Comparison of ENCODE assay signal across 9 mouse cellular contexts in genomic region chr16:18677746-18678679, GRCm38 (mm10). TPM values are rescaled to one million over a fixed set of nuclear protein-coding genes. Genes with fewer than 3 reads are reported as not detected.
A peak's percentile ranks its signal among the peaks of the same experiment; 100 is the strongest.
DNase-seq lines count a peak whose midpoint lies in the region; TF ChIP-seq lines count a peak whose summit lies in the region.
"Had no signal": no experiment of that assay in that cellular context is flagged by ENCODE, and none has a peak within 500 bp of the region (broad histone marks: within the 10 kb centered on the region; RNA-seq: fewer than 3 reads in every experiment).

No protein-coding gene starts in this region.

- H3K9me3 ChIP-seq in ES-Bruce4 (replicated peaks; ENCODE audit: control insufficient read depth, insufficient read depth, low read length, poor library complexity, severe bottlenecking), result no peaks in the 10 kb centered on the region
- H3K9me3 ChIP-seq: hindbrain, embryonic 15.5 days had no signal

- TF ChIP-seq EP300 in ES-Bruce4 (IDR thresholded peaks at IDR 0.05; ENCODE audit: insufficient read depth, low read depth, low read length), result no peak

- no peak overlapping the region for H3K27ac ChIP-seq in ES-Bruce4 (ENCODE audit: insufficient read depth, low read length)
- H3K27ac ChIP-seq: hindbrain, embryonic 15.5 days had no signal

- H3K9ac ChIP-seq in ES-Bruce4 (ENCODE audit: low read depth, poor library complexity, severe bottlenecking), result no peak overlapping the region
- H3K9ac ChIP-seq: hindbrain, embryonic 15.5 days had no signal

- peak; percentile 79 for DNase-seq in 3T3-L1 (ENCODE audit: low read depth, low spot score)
- DNase-seq in c-Kit-positive CD71-positive TER-119-positive erythroid progenitor cells, embryonic 14.5 days (ENCODE audit: low spot score), result peak; percentile 47
- DNase-seq in frontal cortex, postnatal 36 days (ENCODE audit: low spot score in 2 of 2), result peak; percentile 40 to 68
- peak; percentile 66 to 83 for DNase-seq in kidney, postnatal 25 days
- DNase-seq in lung, adult 2 months, result peak; percentile 69
- DNase-seq in right cerebral cortex, postnatal 14 days, result peak; percentile 72
- peak; percentile 81 for DNase-seq in urinary bladder, postnatal 25 days (ENCODE audit: low spot score)

- H3K36me3 ChIP-seq in ES-Bruce4 (ENCODE audit: control insufficient read depth, insufficient read depth, low read length, poor library complexity, severe bottlenecking), result no peaks in the 10 kb centered on the region
- H3K36me3 ChIP-seq: hindbrain, embryonic 15.5 days had no signal

- no peaks in the 10 kb centered on the region for H3K4me1 ChIP-seq in ES-Bruce4 (ENCODE audit: control insufficient read depth, insufficient read depth, low read length)
- no peaks in the 10 kb centered on the region for H3K4me1 ChIP-seq in lung, adult 2 months (ENCODE audit: control insufficient read depth, insufficient read depth, low read length)
- H3K4me1 ChIP-seq: hindbrain, embryonic 15.5 days had no signal

- H3K4me3 ChIP-seq in ES-Bruce4 (ENCODE audit: low read depth, low read length), result no peak overlapping the region
- H3K4me3 ChIP-seq in lung, adult 2 months (replicated peaks; ENCODE audit: extremely low read depth, low read depth, low read length), result no peak overlapping the region
- H3K4me3 ChIP-seq: hindbrain, embryonic 15.5 days had no signal

- TF ChIP-seq CTCF in ES-Bruce4 (IDR thresholded peaks at IDR 0.05; ENCODE audit: low read depth, low read length), result peak; percentile 80
- peak; percentile 73 for TF ChIP-seq CTCF in lung, adult 2 months (IDR thresholded peaks at IDR 0.05; ENCODE audit: insufficient read depth, low read length)

- no peaks in the 10 kb centered on the region for H3K27me3 ChIP-seq in ES-Bruce4 (ENCODE audit: control insufficient read depth, insufficient read depth, low read length, poor library complexity, severe bottlenecking)
- H3K27me3 ChIP-seq: hindbrain, embryonic 15.5 days had no signal

- TF ChIP-seq POLR2A in ES-Bruce4 (IDR thresholded peaks at IDR 0.05; ENCODE audit: insufficient read depth, low read length), result no peak
- no peak for TF ChIP-seq POLR2A in lung, adult 2 months (IDR thresholded peaks at IDR 0.05; ENCODE audit: borderline replicate concordance, extremely low read depth, low read depth, low read length)

- 36% methylated on average over 17 of the region's 17 CpGs for WGBS in lung, adult 2 months

RNA-seq across cellular contexts. Expression of gene Sept5, which starts 48.3 kb away (rescaled TPM):
- 1.8 and 5.2 TPM in 2 replicates for polyA plus RNA-seq in ES-Bruce4 (2011; ENCODE audit: insufficient read depth, insufficient read length, low read depth, missing spikeins)
- 9.0 and 22.0 TPM in 2 replicates for polyA plus RNA-seq in lung, adult 2 months (2012; rRNA removed)

RNA-seq across cellular contexts. Expression of gene Gm49601, which starts 51.8 kb away (rescaled TPM):
- not detected in 2 replicates for polyA plus RNA-seq in ES-Bruce4 (2011; ENCODE audit: insufficient read depth, insufficient read length, low read depth, missing spikeins)
- 3.6 and 9.4 TPM in 2 replicates for polyA plus RNA-seq in lung, adult 2 months (2012; rRNA removed)

RNA-seq across cellular contexts. Expression of gene Gp1bb, which starts 55.8 kb away (rescaled TPM):
- polyA plus RNA-seq in ES-Bruce4 (2011; ENCODE audit: insufficient read depth, insufficient read length, low read depth, missing spikeins), result not detected in 2 replicates
- polyA plus RNA-seq in lung, adult 2 months (2012; rRNA removed), result 9.7 and 15.5 TPM in 2 replicates

Comparison
In these comparisons a context has a peak if more than half of its experiments do, and no peak if none do; other contexts are left out.
1. RNA of gene Gp1bb, which starts 55.8 kb away (polyA plus RNA-seq): 9.7 to 15.5 TPM in lung, adult 2 months; not detected in ES-Bruce4; every median in the first group is over 10 times any median in the second.
2. Peak in every context shown above with its lines, with median percentiles within 50 percentile points of each other: DNase-seq.